Mouse (Mus musculus) CD4-positive naive resting alpha-beta T cell, adult 76 days (primary cell): ENCODE results near the gene Gprin3. TPM values are rescaled to one million over a fixed set of nuclear protein-coding genes. Genes with fewer than 3 reads are reported as not detected.

Experiments
- total RNA-seq: library from RNA; stranded (reverse); gene quantifications from one replicate; pipeline ENCODE4 v1.2.4, GENCODE M21; 2023

Gene Gprin3
- total RNA-seq, result 11.3 TPM

DNA sequence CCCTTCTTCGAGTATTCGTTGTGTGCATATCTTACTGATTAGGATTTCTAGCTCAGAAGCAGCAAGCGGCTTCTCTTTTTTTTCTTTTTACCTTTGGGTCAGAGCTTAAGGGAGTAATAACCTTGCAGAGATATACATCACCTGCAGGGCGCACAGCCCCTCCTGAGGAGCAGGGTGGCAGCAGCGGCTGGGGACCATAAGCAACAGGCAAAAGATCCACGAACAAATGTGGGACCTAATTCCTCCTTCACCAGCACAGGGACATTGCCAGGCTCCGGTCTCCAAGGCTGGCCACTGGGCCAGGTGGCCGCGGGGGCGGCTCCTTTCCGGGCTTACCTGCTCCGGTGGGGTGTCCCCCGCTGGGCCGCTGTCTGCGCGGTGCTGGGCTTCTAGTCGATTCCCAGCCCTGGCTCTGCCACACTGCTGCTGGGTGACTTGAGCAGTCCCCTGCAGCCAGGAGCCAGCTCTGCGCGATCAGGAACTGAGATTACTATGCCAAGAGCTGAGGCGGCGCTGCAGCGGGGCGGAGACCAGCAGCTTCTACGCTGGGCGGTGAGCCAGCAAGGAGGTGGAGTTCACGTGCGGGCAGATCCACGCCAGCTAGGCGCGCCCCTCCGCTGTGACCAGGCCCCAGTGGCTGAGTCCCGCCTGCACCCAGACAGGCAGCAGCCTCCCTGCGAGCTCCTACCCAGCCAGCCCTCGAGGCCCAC is at the start of gene Gprin3:
Gene Gprin3 (minus strand): TSS at position 471 of the 710 bp plus-strand sequence.

Other genes starting within 250 kb of the Gprin3 start
- 35.4 TPM for gene Tigd2, start 217.4 kb downstream of the Gprin3 start, total RNA-seq